Mouse (Mus musculus): Measurements from ENCODE around the gene Dhfr. TPM values are rescaled to one million over a fixed set of nuclear protein-coding genes. Genes with fewer than 3 reads are reported as not detected.

Dhfr gene
- polyA plus RNA-seq (2016; fragmentation: Nextera tagmentation; extraction: Ambion mirVana), result 28.0 and 30.8 TPM in 2 replicates

DNA sequence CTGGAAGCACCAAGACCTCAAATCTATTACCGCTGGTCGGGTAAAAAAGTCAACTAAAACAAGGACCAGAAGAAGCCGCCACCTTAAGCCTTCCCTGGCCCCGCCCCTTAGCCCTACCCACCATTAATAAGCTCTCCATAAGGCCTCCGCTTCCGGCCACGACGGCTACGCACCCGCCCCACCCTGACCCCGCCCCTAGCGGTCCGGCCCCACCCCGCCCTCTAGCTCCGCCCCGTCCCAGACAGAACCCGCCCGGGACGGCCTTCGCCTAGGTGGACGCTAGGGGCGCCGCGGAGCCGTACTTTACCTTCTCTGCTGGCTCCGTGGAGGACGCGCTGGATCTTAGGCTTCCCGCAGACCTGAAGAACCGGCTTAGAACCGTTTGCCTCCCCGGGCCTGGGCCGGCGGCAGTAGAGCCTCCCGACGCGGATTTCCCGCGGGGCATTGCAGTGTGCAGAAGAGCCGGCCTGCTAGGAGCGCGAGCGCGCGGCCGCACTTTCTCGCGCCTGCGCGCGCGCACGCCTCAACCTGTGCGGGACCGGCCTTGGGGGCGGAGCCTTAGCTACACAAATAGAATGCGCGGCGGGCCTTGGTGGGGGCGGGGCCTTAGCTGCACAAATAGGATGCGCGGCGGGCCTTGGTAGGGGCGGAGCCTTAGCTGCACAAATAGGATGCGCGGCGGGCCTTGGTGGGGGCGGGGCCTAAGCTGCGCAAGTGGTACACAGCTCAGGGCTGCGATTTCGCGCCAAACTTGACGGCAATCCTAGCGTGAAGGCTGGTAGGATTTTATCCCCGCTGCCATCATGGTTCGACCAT, at the start of gene Dhfr, which contains the start of gene Msh3:
Gene Dhfr (plus strand): TSS at position 271 of the 816 bp plus-strand sequence.
Gene Msh3 (minus strand): TSS at position 548 of the 816 bp plus-strand sequence.
- Histone ChIP-seq H3K9me3 (replicated peaks) (no peaks in the 10 kb centered on the region), H3K27me3 (ENCODE audit: low read depth, poor library complexity, severe bottlenecking) (no peaks in the 10 kb centered on the region), H3K27ac (peak within 1 kb of the TSS; percentile 95), H3K36me3 (peaks cover 44% of the 10 kb centered on the region), H3K4me3 (peak within 1 kb of the TSS; percentile 85), H3K4me1 (peaks cover 16% of the 10 kb centered on the region)
- DNase-seq (ENCODE audit: low spot score), result peak; percentile 98
- WGBS, result under 1% methylated on average over 74 of the region's 76 CpGs

DNA sequence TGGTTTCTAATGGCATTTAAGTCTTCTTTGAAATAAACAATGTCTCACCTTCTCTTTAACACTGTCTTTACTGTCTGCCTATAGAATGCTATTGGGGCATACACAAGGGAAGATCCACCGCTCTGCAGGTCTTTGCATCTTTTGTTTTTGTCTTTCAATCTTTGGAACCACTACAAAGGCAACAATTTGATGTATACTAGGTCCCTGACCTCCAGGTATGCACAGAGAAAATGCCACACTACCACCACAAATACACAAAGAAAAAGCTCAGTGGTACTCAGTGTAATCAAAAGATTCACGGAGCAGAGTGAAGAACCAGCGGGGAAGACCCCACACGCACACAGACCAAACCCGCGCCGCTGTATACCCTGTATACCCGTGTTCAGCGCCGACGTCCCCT, 48.8 kb upstream of the Dhfr start, which contains the start of gene Gm20379:
Gene Gm20379 (plus strand): TSS at position 301 of the 400 bp plus-strand sequence.
- no peak within 1 kb of the TSS for H3K27ac ChIP-seq
- no peaks in the 10 kb centered on the region for H3K9me3 ChIP-seq (replicated peaks)
- H3K36me3 ChIP-seq, result peaks cover 47% of the 10 kb centered on the region
- peaks cover 29% of the 10 kb centered on the region for H3K4me1 ChIP-seq
- no peak for DNase-seq (ENCODE audit: low spot score)
- no peak within 1 kb of the TSS for H3K4me3 ChIP-seq
- H3K27me3 ChIP-seq (ENCODE audit: low read depth, poor library complexity, severe bottlenecking), result no peaks in the 10 kb centered on the region
- 97% methylated on average over 11 of the region's 11 CpGs for WGBS

DNA sequence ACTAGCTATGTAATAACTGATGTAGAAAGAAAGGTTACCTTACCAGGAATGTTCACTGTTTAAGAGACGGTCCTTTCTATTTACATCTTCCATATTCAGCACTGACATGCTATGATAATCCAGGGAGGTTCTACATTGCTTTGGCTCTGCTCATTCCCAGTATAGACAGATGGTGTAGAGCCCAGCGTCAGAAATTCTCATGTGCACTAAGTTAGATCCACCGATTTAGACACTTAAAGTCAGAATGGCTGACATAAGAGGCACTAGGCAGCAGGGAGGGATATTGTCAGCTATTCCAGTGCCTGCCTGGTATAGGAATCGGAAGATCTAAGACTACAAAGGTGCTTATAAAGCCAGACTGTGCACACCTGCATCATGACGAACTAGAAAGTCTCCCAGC, 39.9 kb upstream of the Dhfr start:
- Histone ChIP-seq H3K27ac (no peak overlapping the region), H3K36me3 (peaks cover 59% of the 10 kb centered on the region), H3K27me3 (ENCODE audit: low read depth, poor library complexity, severe bottlenecking) (no peaks in the 10 kb centered on the region), H3K4me1 (no peaks in the 10 kb centered on the region), H3K9me3 (replicated peaks) (no peaks in the 10 kb centered on the region), H3K4me3 (no peak overlapping the region)
- DNase-seq (ENCODE audit: low spot score), result no peak
- 91% methylated on average over 5 of the region's 5 CpGs for WGBS

- DNase-seq (ENCODE audit: low spot score), result no peak
- Histone ChIP-seq H3K27ac (no peak overlapping the region), H3K27me3 (ENCODE audit: low read depth, poor library complexity, severe bottlenecking) (no peaks in the 10 kb centered on the region), H3K4me1 (peaks cover 5% of the 10 kb centered on the region; the same call in 1 of the 2 replicates), H3K9me3 (replicated peaks) (no peaks in the 10 kb centered on the region), H3K36me3 (peaks cover 50% of the 10 kb centered on the region), H3K4me3 (no peak overlapping the region)
- WGBS, result 89% methylated on average over 5 of the region's 5 CpGs
Observed at GRCm38 (mm10) chr13:92320770-92321169, 33.8 kb upstream of the Dhfr start.

GRCm38 (mm10) chr13:92326030-92326429, 28.5 kb upstream of the Dhfr start:
- WGBS, result 87% methylated on average over 5 of the region's 5 CpGs
- no peak for DNase-seq (ENCODE audit: low spot score)
- Histone ChIP-seq H3K36me3 (peaks cover 34% of the 10 kb centered on the region), H3K9me3 (replicated peaks) (no peaks in the 10 kb centered on the region), H3K4me3 (no peak overlapping the region), H3K27me3 (ENCODE audit: low read depth, poor library complexity, severe bottlenecking) (no peaks in the 10 kb centered on the region), H3K27ac (no peak overlapping the region), H3K4me1 (no peaks in the 10 kb centered on the region)

DNA sequence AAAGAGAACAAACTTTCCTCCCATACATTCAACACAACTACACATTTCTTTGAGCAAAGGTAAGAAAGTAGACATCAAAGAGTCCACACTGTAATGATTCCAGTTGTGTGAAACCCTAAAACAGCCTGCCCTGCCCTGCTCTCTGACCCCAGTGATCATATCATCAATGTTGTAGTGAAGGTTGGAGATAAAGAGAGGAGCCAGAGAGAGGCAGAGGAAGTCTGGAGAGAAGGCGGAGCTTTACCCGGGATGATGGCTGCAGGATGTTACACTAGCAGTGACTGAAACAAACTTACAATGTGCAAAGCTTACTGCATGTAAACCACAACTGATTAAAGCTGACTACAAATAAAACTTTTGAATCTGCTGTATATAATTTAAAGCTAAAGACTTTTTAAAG, 26.5 kb upstream of the Dhfr start:
- no peaks in the 10 kb centered on the region for H3K27me3 ChIP-seq (ENCODE audit: low read depth, poor library complexity, severe bottlenecking)
- no peaks in the 10 kb centered on the region for H3K4me1 ChIP-seq
- 90% methylated on average over 2 of the region's 2 CpGs for WGBS
- H3K9me3 ChIP-seq (replicated peaks), result no peaks in the 10 kb centered on the region
- H3K4me3 ChIP-seq, result no peak overlapping the region
- DNase-seq (ENCODE audit: low spot score), result no peak
- peaks cover 40% of the 10 kb centered on the region for H3K36me3 ChIP-seq
- H3K27ac ChIP-seq, result no peak overlapping the region

DNA sequence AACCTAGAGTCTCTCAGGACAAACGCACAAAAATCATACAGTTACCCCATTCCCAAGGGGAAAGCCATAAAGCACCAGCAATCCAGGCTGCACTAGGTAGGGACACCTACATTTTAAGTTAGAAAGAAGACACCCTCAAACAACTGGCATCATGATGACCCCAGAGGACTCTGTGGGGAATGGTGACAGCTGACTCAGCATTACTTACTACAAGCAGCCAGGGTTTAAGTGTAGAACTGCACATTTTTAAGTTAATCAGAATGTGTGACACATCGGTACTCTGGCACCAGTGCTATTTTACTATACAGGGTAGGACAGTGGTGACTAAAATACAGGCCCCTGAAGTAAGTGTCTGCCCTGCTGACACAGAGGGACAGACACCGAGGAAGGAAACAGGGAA, 23.9 kb upstream of the Dhfr start:
- WGBS, result 94% methylated on average over 3 of the region's 3 CpGs
- H3K4me1 ChIP-seq, result no peaks in the 10 kb centered on the region
- no peak overlapping the region for H3K27ac ChIP-seq
- no peak for DNase-seq (ENCODE audit: low spot score)
- no peaks in the 10 kb centered on the region for H3K27me3 ChIP-seq (ENCODE audit: low read depth, poor library complexity, severe bottlenecking)
- H3K9me3 ChIP-seq (replicated peaks), result no peaks in the 10 kb centered on the region
- H3K4me3 ChIP-seq, result no peak overlapping the region
- H3K36me3 ChIP-seq, result peaks cover 38% of the 10 kb centered on the region

DNA sequence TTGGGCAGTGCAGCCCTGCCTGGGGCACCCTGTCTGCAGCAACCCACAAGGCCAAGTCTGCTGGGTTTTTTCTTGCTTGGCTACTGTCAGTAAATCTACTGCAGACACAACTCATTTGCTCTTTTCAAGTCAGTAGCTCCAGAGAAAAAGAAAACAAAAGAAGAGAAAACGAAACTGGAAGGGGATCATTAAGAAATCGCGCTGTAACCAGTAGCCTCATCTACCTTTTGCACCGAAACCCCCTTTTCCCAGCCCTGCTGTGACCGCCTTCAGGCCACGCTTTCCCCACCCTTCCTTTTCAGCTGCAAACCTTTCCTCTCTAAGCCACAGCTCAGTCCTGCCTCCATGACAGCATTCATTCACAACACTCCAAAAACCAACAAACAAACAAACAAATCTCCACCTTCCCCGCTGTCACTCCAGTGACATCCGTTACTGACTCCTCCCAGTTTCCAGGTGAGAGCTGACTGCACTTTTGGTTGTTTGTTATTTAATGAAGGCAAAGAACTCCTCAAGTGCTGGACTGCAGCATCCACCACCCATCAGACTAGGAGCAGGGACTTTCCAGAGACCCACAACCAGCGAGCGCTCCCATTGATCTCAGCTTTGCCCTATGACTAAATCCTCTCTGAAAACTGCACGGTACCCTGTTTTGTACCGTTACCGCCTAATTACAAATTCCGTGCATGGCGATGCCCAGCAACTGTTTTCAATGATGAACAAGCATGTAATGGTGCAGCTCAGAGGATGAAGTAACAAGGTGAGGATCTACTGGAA, 22.2 kb upstream of the Dhfr start:
- Histone ChIP-seq H3K36me3 (peaks cover 47% of the 10 kb centered on the region), H3K27me3 (ENCODE audit: low read depth, poor library complexity, severe bottlenecking) (no peaks in the 10 kb centered on the region), H3K4me3 (no peak overlapping the region), H3K4me1 (no peaks in the 10 kb centered on the region), H3K9me3 (replicated peaks) (no peaks in the 10 kb centered on the region), H3K27ac (no peak overlapping the region)
- 91% methylated on average over 15 of the region's 15 CpGs for WGBS
- no peak for DNase-seq (ENCODE audit: low spot score)

DNA sequence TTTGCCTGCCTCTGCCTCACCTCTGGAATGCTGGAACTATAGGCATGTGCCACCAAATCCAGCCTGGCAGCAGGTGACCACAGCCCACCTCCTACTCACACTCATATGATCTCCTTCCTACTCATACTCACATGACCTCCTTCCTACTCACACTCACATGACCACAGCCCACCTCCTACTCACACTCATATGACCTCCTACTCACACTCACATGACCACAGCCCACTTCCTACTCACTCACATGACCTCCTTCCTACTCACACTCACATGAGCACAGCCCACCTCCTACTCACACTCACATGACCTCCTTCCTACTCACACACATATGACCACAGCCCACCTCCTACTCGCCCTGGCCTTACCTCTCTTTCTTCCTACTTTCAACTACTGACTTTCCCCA, 17.7 kb upstream of the Dhfr start:
- no peaks in the 10 kb centered on the region for H3K27me3 ChIP-seq (ENCODE audit: low read depth, poor library complexity, severe bottlenecking)
- H3K36me3 ChIP-seq, result peaks cover 59% of the 10 kb centered on the region
- no peak for DNase-seq (ENCODE audit: low spot score)
- H3K4me3 ChIP-seq, result no peak overlapping the region
- no peak overlapping the region for H3K27ac ChIP-seq
- H3K4me1 ChIP-seq, result no peaks in the 10 kb centered on the region
- 90% methylated on average over 1 of the region's 1 CpGs for WGBS
- H3K9me3 ChIP-seq (replicated peaks), result no peaks in the 10 kb centered on the region

DNA sequence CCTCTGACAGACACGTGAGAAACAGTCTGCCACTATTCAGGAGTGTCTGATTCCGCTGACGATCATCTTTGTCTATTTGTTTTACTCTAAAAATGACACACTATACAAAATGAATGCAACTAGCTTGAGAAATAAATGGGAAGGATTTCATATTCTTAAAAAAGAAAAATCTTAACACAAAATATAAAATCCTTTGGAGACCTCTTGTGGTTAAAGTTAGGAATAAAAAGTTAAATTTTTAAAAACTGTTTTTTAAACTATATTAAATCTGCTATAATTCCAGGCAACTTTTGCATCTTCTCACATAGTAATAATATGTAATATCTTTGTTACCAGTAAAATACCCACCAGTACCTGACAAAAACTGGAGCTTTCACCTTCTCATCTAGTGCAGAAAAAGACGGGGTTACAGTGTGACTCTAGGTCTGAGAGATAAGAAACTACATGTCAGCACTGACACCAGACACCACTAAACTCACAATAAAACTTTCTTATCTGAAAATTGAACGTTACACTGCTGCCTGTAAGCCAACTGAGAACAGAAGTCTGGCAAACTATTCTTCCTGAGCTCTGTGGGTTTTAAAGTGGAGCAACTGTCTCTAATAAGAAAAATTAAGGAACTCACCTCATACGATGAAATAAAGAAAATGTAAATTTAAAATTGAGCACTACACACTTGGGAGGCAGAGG, 16.6 kb upstream of the Dhfr start:
- H3K4me1 ChIP-seq, result no peaks in the 10 kb centered on the region
- no peak overlapping the region for H3K4me3 ChIP-seq
- H3K36me3 ChIP-seq, result peaks cover 63% of the 10 kb centered on the region
- WGBS, result 91% methylated on average over 6 of the region's 6 CpGs
- no peak overlapping the region for H3K27ac ChIP-seq
- no peaks in the 10 kb centered on the region for H3K27me3 ChIP-seq (ENCODE audit: low read depth, poor library complexity, severe bottlenecking)
- no peak for DNase-seq (ENCODE audit: low spot score)
- no peaks in the 10 kb centered on the region for H3K9me3 ChIP-seq (replicated peaks)

DNA sequence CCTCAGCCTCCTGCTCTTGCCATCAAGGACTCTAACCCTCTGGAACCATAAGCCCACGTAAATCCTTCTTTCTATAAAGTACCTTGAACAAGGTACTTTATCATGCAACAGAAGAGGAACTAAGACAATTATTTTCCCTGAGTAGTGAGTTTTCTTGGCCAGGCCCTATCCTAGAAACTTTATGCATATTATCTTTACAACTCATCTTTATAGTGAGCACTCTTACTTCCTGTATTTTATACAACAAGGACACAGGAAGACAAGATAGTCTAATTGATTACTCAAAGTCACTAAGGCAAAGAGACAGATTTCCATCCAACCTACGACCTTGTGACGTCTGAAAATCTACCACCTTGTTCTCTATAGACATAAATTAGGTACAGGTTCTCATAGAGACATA, 14.7 kb upstream of the Dhfr start:
- 92% methylated on average over 3 of the region's 3 CpGs for WGBS
- no peaks in the 10 kb centered on the region for H3K9me3 ChIP-seq (replicated peaks)
- no peaks in the 10 kb centered on the region for H3K27me3 ChIP-seq (ENCODE audit: low read depth, poor library complexity, severe bottlenecking)
- H3K27ac ChIP-seq, result no peak overlapping the region
- H3K4me1 ChIP-seq, result no peaks in the 10 kb centered on the region
- peaks cover 72% of the 10 kb centered on the region for H3K36me3 ChIP-seq
- H3K4me3 ChIP-seq, result no peak overlapping the region
- DNase-seq (ENCODE audit: low spot score), result no peak

DNA sequence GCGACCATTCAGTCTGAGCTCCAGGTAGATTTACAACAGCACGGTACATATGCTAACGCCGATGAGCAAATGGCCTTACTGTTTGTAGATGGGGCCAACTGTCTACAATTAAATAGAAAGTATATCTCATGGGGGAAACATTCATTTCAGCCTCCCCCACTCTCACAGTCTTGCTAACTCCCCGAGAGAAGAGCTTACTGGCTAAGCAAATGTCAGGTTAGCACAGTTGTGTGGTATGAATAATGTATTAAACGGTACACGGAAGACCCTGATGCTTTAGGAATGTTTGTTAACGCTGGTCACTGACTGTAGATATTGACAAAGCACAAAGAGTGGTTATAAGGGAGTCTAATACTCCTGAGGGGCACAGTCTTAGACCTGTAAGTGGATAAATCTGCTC, 10.5 kb upstream of the Dhfr start:
- Histone ChIP-seq H3K27ac (no peak overlapping the region), H3K4me1 (no peaks in the 10 kb centered on the region), H3K27me3 (ENCODE audit: low read depth, poor library complexity, severe bottlenecking) (no peaks in the 10 kb centered on the region), H3K4me3 (no peak overlapping the region), H3K36me3 (peaks cover 86% of the 10 kb centered on the region), H3K9me3 (replicated peaks) (no peaks in the 10 kb centered on the region)
- DNase-seq (ENCODE audit: low spot score), result no peak
- WGBS, result 96% methylated on average over 8 of the region's 8 CpGs

DNA sequence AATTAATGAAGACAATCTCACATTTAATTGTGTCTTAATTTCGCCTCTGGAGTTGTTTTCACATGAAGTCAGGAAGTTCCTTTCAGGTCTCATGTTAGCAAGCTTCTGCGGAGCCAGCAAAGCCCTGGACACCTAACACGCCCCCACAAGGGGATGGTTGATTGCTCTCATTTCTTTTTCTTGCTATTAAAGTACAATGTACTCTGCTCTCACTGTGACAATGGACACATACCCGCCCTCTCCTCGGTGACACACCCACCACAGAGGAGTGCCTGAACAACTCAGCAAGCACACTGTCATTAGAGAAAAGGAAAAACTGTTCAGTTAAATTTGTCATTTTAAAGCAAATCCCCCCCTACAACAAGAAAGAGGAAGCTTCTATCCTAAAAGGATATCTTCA, 8.2 kb upstream of the Dhfr start:
- DNase-seq (ENCODE audit: low spot score), result no peak
- WGBS, result 94% methylated on average over 5 of the region's 5 CpGs
- Histone ChIP-seq H3K27ac (no peak overlapping the region), H3K36me3 (peaks cover 85% of the 10 kb centered on the region), H3K27me3 (ENCODE audit: low read depth, poor library complexity, severe bottlenecking) (no peaks in the 10 kb centered on the region), H3K4me1 (no peaks in the 10 kb centered on the region), H3K4me3 (no peak overlapping the region), H3K9me3 (replicated peaks) (no peaks in the 10 kb centered on the region)

All from limb, embryonic 10.5 days (tissue).